Mouse (Mus musculus): ENCODE data around the gene Ptgfrn. TPM values are rescaled to one million over a fixed set of nuclear protein-coding genes. Genes with fewer than 3 reads are reported as not detected.

Gene Ptgfrn
- polyA plus RNA-seq, 1 experiment: 70.5 TPM

DNA sequence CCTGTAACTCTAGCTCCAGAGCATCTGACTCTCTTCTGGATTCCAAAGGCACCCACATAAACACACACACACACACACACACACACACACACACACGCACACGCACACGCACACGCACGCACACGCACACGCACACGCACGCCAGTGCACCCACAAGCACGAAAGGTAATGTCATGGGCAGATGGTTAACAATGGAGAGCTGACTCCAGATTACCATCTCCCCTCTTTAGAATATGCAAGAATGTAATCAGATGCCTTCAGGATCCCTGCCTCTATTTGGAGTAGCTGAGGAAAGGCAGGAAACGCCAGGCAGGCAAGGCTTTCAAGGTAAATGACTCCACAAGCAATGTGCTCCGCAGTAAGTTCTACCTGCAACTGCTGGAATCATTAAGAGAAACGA lies 17.9 kb downstream of the Ptgfrn start:
- Histone ChIP-seq H3K27ac (ENCODE audit: insufficient read depth, low read length) (no peak overlapping the region), H3K4me1 (ENCODE audit: control insufficient read depth, insufficient read depth, low read length) (no peaks in the 10 kb centered on the region), H3K4me3 (ENCODE audit: insufficient read depth, low read length) (no peak overlapping the region)
- TF ChIP-seq CTCF (IDR thresholded peaks at IDR 0.05; ENCODE audit: borderline replicate concordance, insufficient read depth, low read length) (no peak), POLR2A (IDR thresholded peaks at IDR 0.05; ENCODE audit: low read depth, low read length) (no peak)

DNA sequence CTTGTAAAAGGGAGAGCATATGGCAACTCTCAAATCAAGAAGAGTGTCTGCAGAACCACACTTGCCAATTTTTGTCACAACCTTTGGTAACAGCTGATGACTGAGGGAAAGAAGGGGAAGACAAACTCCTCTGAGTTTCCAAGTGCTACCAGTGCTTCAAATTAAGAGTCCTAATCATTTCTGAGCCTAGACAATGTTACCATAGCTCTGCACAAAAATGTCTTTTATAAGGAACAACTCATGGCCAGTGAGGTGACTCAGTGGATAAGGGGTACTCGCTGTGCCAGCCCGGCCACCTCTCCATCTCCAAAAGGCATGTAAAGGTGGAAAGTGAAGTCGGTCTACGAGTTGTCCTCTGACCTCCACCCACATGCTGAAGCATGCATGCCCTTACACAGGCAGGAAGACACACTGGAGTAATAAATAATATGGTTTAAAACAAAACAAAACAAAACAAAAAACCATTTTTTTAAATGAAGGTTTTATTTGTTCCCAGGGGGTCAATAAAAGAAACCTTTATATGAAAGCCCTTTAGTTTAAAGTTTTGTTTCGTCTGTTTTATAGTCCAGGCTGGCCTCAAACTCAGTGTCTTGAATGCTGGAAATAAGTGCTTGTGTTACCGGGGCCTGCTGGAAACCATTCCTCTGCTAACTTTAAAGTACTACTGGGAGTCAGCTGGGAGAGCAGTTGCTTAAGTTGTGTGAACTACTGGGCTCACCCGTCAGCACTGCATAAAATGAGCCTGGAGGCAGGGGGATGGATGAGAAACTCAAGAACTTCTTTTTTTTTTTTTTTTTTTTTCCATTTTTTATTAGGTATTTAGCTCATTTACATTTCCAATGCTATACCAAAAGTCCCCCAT lies 23.3 kb downstream of the Ptgfrn start:
- TF ChIP-seq POLR2A (IDR thresholded peaks at IDR 0.05; ENCODE audit: low read depth, low read length): no peak
- TF ChIP-seq CTCF (IDR thresholded peaks at IDR 0.05; ENCODE audit: borderline replicate concordance, insufficient read depth, low read length): no peak
- H3K4me1 ChIP-seq (ENCODE audit: control insufficient read depth, insufficient read depth, low read length): no peaks in the 10 kb centered on the region
- H3K27ac ChIP-seq (ENCODE audit: insufficient read depth, low read length): no peak overlapping the region
- no peak overlapping the region for H3K4me3 ChIP-seq (ENCODE audit: insufficient read depth, low read length)

DNA sequence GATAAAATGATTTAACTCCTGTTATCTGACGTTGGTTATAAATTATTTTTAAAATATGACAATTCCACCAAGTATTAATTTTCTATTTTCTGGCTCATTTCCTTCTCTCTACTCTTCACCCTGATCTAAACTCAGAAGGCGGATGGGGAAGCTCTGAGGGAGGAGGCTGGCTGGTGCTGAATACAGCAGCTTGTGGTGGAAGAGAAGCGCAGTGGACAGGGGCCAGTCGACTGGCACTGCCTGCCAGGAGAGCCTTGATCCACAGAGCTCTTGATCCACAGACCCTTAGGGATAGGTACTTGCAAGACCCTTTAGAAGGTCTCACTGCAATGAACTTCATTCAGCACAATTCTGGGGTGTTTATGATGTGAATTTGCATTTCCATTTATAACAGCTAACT lies 29.2 kb downstream of the Ptgfrn start:
- no peak overlapping the region for H3K27ac ChIP-seq (ENCODE audit: insufficient read depth, low read length)
- TF ChIP-seq CTCF (IDR thresholded peaks at IDR 0.05; ENCODE audit: borderline replicate concordance, insufficient read depth, low read length) (no peak), POLR2A (IDR thresholded peaks at IDR 0.05; ENCODE audit: low read depth, low read length) (no peak)
- no peak overlapping the region for H3K4me3 ChIP-seq (ENCODE audit: insufficient read depth, low read length)
- peaks cover 13% of the 10 kb centered on the region; the same call in 1 of the 2 replicates for H3K4me1 ChIP-seq (ENCODE audit: control insufficient read depth, insufficient read depth, low read length)

- TF ChIP-seq CTCF (IDR thresholded peaks at IDR 0.05; ENCODE audit: borderline replicate concordance, insufficient read depth, low read length): no peak
- TF ChIP-seq POLR2A (IDR thresholded peaks at IDR 0.05; ENCODE audit: low read depth, low read length): no peak
- H3K27ac ChIP-seq (ENCODE audit: insufficient read depth, low read length): no peak overlapping the region
- peaks cover 20% of the 10 kb centered on the region for H3K4me1 ChIP-seq (ENCODE audit: control insufficient read depth, insufficient read depth, low read length)
- H3K4me3 ChIP-seq (ENCODE audit: insufficient read depth, low read length): no peak overlapping the region
These were observed 31.7 kb downstream of the Ptgfrn start for GRCm38 (mm10) chr3:101078344-101078743.

DNA sequence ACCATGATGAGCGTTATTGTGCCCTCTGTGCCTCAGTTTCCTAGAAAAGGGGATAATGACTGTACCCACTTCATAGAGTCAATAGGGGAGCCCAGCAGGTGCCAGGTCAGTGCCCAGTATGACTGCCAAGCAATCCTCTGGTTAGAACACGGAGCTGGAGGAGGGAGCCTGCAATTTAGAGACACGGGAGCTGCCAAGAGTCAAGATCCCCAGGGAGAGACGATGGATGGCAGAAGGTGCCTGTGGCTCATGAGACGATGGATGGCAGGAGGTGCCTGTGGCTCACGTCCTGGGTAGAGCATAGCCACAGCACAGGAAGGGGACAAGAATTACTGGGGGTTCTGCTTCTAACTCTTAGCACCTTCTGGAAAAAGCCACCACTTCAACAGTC lies 32.4 kb downstream of the Ptgfrn start:
- Histone ChIP-seq H3K4me1 (ENCODE audit: control insufficient read depth, insufficient read depth, low read length) (peaks cover 21% of the 10 kb centered on the region), H3K4me3 (ENCODE audit: insufficient read depth, low read length) (no peak overlapping the region), H3K27ac (ENCODE audit: insufficient read depth, low read length) (no peak overlapping the region)
- TF ChIP-seq POLR2A (IDR thresholded peaks at IDR 0.05; ENCODE audit: low read depth, low read length): no peak
- no peak for TF ChIP-seq CTCF (IDR thresholded peaks at IDR 0.05; ENCODE audit: borderline replicate concordance, insufficient read depth, low read length)

GRCm38 (mm10) chr3:101076966-101077709 lies 32.9 kb downstream of the Ptgfrn start:
- Histone ChIP-seq H3K4me3 (ENCODE audit: insufficient read depth, low read length) (no peak overlapping the region), H3K4me1 (ENCODE audit: control insufficient read depth, insufficient read depth, low read length) (peaks cover 21% of the 10 kb centered on the region), H3K27ac (ENCODE audit: insufficient read depth, low read length) (no peak overlapping the region)
- TF ChIP-seq CTCF (IDR thresholded peaks at IDR 0.05; ENCODE audit: borderline replicate concordance, insufficient read depth, low read length) (no peak), POLR2A (IDR thresholded peaks at IDR 0.05; ENCODE audit: low read depth, low read length) (no peak)

DNA sequence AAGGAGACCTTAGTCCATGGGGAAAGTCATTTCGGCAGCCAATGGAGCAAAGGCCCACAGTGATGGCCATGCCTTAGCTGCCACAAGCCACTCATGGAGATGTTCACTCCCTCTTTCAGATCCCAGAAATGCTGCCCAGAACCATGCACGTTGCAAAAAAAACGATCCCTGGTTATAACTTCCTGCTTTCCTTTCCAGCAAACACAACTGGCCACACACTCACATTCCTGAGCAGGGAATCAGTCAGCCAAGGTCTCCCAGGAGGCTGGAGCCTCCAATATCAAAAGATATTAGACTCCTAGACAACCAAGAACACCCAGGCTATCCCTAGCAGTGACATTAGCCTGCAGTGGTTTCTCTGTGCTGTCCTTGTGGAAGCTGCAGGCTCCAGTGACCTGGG lies 34.2 kb downstream of the Ptgfrn start:
- Histone ChIP-seq H3K4me1 (ENCODE audit: control insufficient read depth, insufficient read depth, low read length) (peaks cover 30% of the 10 kb centered on the region), H3K27ac (ENCODE audit: insufficient read depth, low read length) (0 out of 2 replicates have a peak overlapping the region, but pooled peaks have one; percentile 2), H3K4me3 (ENCODE audit: insufficient read depth, low read length) (no peak overlapping the region)
- TF ChIP-seq POLR2A (IDR thresholded peaks at IDR 0.05; ENCODE audit: low read depth, low read length) (no peak), CTCF (IDR thresholded peaks at IDR 0.05; ENCODE audit: borderline replicate concordance, insufficient read depth, low read length) (no peak)

DNA sequence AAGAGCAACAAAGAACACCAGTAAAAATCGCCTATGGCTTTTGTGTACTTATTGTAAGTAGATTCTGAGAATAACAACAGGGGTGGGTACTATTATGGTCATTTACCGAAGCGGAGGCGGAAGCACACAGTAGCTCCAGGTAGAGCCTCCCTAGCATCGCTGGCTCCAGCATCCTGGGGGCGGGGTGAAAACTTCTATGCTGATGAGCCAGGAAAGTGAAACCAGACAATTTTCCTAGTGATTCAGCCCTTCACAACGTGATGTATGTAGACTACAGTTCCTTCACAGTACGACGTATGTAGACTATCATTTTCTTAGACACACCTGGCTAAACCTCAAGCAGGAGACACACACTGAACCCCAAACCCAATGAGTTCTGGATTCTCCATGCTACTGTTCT lies 36.7 kb downstream of the Ptgfrn start:
- Histone ChIP-seq H3K4me3 (ENCODE audit: insufficient read depth, low read length) (no peak overlapping the region), H3K27ac (ENCODE audit: insufficient read depth, low read length) (peak overlapping the region; percentile 80), H3K4me1 (ENCODE audit: control insufficient read depth, insufficient read depth, low read length) (peaks cover 43% of the 10 kb centered on the region)
- TF ChIP-seq POLR2A (IDR thresholded peaks at IDR 0.05; ENCODE audit: low read depth, low read length) (no peak), CTCF (IDR thresholded peaks at IDR 0.05; ENCODE audit: borderline replicate concordance, insufficient read depth, low read length) (no peak)

GRCm38 (mm10) chr3:101072506-101073215 lies 37.4 kb downstream of the Ptgfrn start:
- peaks cover 43% of the 10 kb centered on the region for H3K4me1 ChIP-seq (ENCODE audit: control insufficient read depth, insufficient read depth, low read length)
- peak overlapping the region; percentile 80; the same call in 1 of the 2 replicates for H3K27ac ChIP-seq (ENCODE audit: insufficient read depth, low read length)
- TF ChIP-seq POLR2A (IDR thresholded peaks at IDR 0.05; ENCODE audit: low read depth, low read length): no peak
- TF ChIP-seq CTCF (IDR thresholded peaks at IDR 0.05; ENCODE audit: borderline replicate concordance, insufficient read depth, low read length): no peak
- H3K4me3 ChIP-seq (ENCODE audit: insufficient read depth, low read length): no peak overlapping the region

Data from embryonic fibroblast, embryonic 13.5 days (primary cell).